Mouse (Mus musculus): ENCODE measurements around the gene Baiap2. TPM values are rescaled to one million over a fixed set of nuclear protein-coding genes. Genes with fewer than 3 reads are reported as not detected.
A peak's percentile ranks its signal among the peaks of the same experiment; 100 is the strongest.

Gene Baiap2
- polyA plus RNA-seq, 1 experiment from 2014 or later = 31.7 TPM

DNA sequence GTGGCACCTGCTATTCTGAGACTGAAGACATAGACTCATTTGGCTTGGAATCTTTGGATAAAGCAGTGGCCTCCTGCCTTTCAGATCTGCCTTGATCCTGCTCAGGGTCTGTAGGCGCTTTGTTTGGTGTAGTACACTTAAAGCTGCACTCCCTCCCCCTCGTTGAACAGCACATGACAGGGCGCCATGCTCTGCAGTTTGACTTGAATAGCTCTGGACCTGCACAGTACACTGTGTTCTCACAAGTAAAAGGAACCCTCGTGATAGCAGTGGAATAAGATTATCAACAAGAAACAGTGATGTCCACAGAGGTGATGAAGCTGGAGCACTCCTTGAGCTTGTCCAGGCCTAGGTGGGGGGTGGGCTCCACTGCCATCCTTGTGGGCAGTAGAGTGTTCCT lies 17.2 kb downstream of the Baiap2 start:
- H3K27ac ChIP-seq (ENCODE audit: low read length) = no peak overlapping the region
- H3K27me3 ChIP-seq (ENCODE audit: control insufficient read depth, insufficient read depth, low read depth, low read length) = no peaks in the 10 kb centered on the region
- 64% methylated on average over 4 of the region's 4 CpGs for WGBS
- ATAC-seq (ENCODE audit: low read depth) = no peak
- no peak overlapping the region for H3K4me2 ChIP-seq (ENCODE audit: low read depth, low read length)
- peaks cover 2% of the 10 kb centered on the region; the same call in 1 of the 2 replicates for H3K36me3 ChIP-seq (ENCODE audit: control insufficient read depth, insufficient read depth, low read length)
- H3K4me1 ChIP-seq (replicated peaks; ENCODE audit: control insufficient read depth, insufficient read depth, low read length) = peaks cover 22% of the 10 kb centered on the region
- H3K9me3 ChIP-seq (ENCODE audit: control insufficient read depth, low read length) = no peaks in the 10 kb centered on the region
- no peak overlapping the region for H3K9ac ChIP-seq (ENCODE audit: low read length)
- no peak overlapping the region for H3K4me3 ChIP-seq (ENCODE audit: low read length)

DNA sequence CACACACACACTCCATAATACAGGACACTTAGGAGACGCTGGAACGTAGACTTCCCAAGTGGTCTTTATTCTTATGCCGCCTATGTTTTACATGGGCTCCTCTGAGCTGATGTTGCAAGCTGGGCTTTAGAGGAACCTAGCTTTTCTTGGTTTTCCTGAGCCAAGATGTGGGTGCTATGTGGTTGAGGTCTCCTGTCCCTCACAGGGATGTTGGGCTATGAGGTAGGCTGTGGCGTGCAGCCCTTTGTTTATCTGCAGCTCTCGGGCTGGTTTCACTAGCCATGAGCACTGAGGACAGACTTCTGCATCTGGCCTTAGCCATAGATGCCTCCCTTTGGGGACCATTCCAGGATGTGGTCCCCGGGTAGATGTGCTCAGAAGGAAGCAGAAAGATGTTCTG lies 18.1 kb downstream of the Baiap2 start:
- Histone ChIP-seq H3K4me3 (ENCODE audit: low read length) (no peak overlapping the region), H3K27ac (ENCODE audit: low read length) (no peak overlapping the region), H3K4me1 (replicated peaks; ENCODE audit: control insufficient read depth, insufficient read depth, low read length) (peaks cover 13% of the 10 kb centered on the region), H3K36me3 (ENCODE audit: control insufficient read depth, insufficient read depth, low read length) (peaks cover 2% of the 10 kb centered on the region; the same call in 1 of the 2 replicates), H3K27me3 (ENCODE audit: control insufficient read depth, insufficient read depth, low read depth, low read length) (no peaks in the 10 kb centered on the region), H3K4me2 (ENCODE audit: low read depth, low read length) (no peak overlapping the region), H3K9me3 (ENCODE audit: control insufficient read depth, low read length) (no peaks in the 10 kb centered on the region), H3K9ac (ENCODE audit: low read length) (no peak overlapping the region)
- no peak for ATAC-seq (ENCODE audit: low read depth)
- WGBS = 84% methylated on average over 6 of the region's 6 CpGs

DNA sequence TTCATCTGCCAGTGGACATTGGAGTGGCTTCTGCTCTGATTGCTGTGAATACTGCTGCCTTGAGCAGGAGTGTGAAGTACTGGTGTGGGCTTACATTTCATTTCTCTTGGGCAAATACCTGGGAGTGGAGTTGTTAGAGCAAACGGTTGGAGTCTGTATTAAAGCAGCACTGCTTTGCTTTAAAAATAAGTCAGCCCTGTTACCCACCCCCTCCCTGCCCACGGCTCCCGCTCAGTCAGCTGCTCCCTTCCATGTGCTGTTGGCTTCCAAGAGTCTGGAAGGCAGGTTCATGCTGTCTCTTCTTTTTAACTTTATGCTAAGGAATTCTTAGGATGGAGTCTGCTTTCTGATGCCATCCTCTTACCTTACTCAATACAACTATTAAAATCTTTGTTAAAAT lies 18.9 kb downstream of the Baiap2 start:
- Histone ChIP-seq H3K27ac (ENCODE audit: low read length) (no peak overlapping the region), H3K4me1 (replicated peaks; ENCODE audit: control insufficient read depth, insufficient read depth, low read length) (peaks cover 4% of the 10 kb centered on the region), H3K27me3 (ENCODE audit: control insufficient read depth, insufficient read depth, low read depth, low read length) (no peaks in the 10 kb centered on the region), H3K4me2 (ENCODE audit: low read depth, low read length) (no peak overlapping the region), H3K9ac (ENCODE audit: low read length) (no peak overlapping the region), H3K4me3 (ENCODE audit: low read length) (no peak overlapping the region), H3K9me3 (ENCODE audit: control insufficient read depth, low read length) (no peaks in the 10 kb centered on the region), H3K36me3 (ENCODE audit: control insufficient read depth, insufficient read depth, low read length) (peaks cover 2% of the 10 kb centered on the region; the same call in 1 of the 2 replicates)
- ATAC-seq (ENCODE audit: low read depth) = no peak
- WGBS = 68% methylated on average over 3 of the region's 3 CpGs

DNA sequence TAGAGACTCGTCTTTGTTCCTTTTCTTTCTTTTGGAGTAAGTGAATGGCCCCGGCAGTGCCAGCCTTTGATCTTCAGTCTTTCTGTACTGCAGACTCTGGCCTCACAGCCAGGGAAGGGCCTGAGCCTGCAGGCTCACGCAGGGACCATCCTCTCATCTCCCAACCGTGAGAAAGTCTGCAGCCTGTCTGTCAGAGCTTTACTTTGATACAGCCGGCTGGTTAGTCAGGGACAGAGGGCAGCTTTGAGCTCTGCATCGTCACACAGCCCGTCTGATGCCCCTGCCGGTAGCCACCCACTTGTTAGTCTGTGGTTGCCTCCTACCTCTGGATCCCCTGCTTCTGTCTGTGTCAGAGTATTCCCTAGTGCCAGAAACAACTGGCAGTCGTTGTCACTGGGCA lies 22.5 kb downstream of the Baiap2 start:
- Histone ChIP-seq H3K9ac (ENCODE audit: low read length) (no peak overlapping the region), H3K4me1 (replicated peaks; ENCODE audit: control insufficient read depth, insufficient read depth, low read length) (no peaks in the 10 kb centered on the region), H3K4me3 (ENCODE audit: low read length) (no peak overlapping the region), H3K4me2 (ENCODE audit: low read depth, low read length) (no peak overlapping the region), H3K9me3 (ENCODE audit: control insufficient read depth, low read length) (no peaks in the 10 kb centered on the region), H3K36me3 (ENCODE audit: control insufficient read depth, insufficient read depth, low read length) (peaks cover 2% of the 10 kb centered on the region; the same call in 1 of the 2 replicates), H3K27me3 (ENCODE audit: control insufficient read depth, insufficient read depth, low read depth, low read length) (no peaks in the 10 kb centered on the region), H3K27ac (ENCODE audit: low read length) (no peak overlapping the region)
- ATAC-seq (ENCODE audit: low read depth) = no peak
- 42% methylated on average over 9 of the region's 9 CpGs for WGBS

DNA sequence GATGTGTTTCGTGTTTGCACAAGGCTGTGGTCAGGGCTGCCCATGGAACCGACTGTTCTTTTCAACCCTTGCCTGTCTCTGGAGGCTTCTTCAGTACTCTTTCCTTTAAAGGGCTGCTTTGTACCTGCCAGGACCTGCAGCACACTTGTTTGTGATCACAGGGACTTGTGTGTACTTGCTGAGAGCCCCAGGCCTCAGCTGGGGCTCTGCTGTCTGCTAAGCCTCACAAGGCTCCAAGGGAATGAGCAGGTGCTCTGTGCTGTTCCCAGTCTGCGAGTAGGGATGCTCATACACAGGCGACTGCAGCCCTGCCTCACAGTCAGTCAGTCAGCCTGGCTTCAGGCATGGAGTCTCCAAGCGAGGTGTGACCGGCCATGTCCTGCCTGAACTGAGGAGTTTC lies 23.7 kb downstream of the Baiap2 start:
- H3K9ac ChIP-seq (ENCODE audit: low read length) = no peak overlapping the region
- no peaks in the 10 kb centered on the region for H3K9me3 ChIP-seq (ENCODE audit: control insufficient read depth, low read length)
- H3K36me3 ChIP-seq (ENCODE audit: control insufficient read depth, insufficient read depth, low read length) = no peaks in the 10 kb centered on the region
- H3K4me3 ChIP-seq (ENCODE audit: low read length) = no peak overlapping the region
- ATAC-seq (ENCODE audit: low read depth) = no peak
- H3K4me1 ChIP-seq (replicated peaks; ENCODE audit: control insufficient read depth, insufficient read depth, low read length) = no peaks in the 10 kb centered on the region
- no peak overlapping the region for H3K27ac ChIP-seq (ENCODE audit: low read length)
- no peak overlapping the region for H3K4me2 ChIP-seq (ENCODE audit: low read depth, low read length)
- no peaks in the 10 kb centered on the region for H3K27me3 ChIP-seq (ENCODE audit: control insufficient read depth, insufficient read depth, low read depth, low read length)
- 81% methylated on average over 6 of the region's 6 CpGs for WGBS

DNA sequence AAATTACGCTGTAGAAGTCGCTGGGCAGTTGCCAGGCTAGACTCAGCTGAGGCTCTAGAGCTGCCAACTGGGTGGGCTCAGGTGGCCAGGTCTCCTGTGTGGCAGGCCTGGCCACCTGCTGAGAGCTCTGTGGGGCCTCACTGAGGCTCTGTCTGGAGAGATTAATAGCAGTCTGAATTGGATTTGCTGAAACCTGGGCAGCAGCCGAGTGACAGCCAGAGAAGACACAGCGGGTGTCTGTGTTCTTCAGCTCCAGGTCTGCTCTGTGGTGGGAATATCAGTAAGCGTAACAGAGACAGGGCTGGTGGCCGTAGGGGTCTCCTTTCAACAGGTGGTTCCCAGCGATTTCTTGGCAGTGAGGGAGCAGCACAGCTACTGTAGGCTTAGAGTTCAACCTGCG lies 24.8 kb downstream of the Baiap2 start:
- Histone ChIP-seq H3K4me1 (replicated peaks; ENCODE audit: control insufficient read depth, insufficient read depth, low read length) (no peaks in the 10 kb centered on the region), H3K9me3 (ENCODE audit: control insufficient read depth, low read length) (no peaks in the 10 kb centered on the region), H3K4me2 (ENCODE audit: low read depth, low read length) (no peak overlapping the region), H3K27ac (ENCODE audit: low read length) (no peak overlapping the region), H3K27me3 (ENCODE audit: control insufficient read depth, insufficient read depth, low read depth, low read length) (no peaks in the 10 kb centered on the region), H3K9ac (ENCODE audit: low read length) (no peak overlapping the region), H3K4me3 (ENCODE audit: low read length) (no peak overlapping the region), H3K36me3 (ENCODE audit: control insufficient read depth, insufficient read depth, low read length) (no peaks in the 10 kb centered on the region)
- no peak for ATAC-seq (ENCODE audit: low read depth)
- WGBS = 82% methylated on average over 8 of the region's 8 CpGs

DNA sequence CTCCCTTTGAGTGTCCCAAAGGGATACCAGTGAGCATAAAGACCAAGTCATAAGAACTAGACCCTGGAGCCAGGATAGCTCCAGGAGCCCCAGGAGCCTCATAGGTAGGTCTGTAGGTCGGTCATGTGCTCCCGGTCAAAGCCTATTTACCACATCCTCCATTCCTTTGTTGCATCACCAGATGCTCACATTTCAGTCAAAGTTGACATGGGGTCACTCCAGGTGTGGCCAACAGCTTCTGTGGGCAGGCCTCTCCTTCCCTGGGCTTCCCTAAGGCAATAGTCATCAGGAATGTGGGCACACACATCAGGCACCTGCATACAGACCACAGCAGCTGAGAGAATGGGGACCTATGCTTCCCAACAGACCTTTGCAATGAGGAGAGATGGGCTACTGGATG lies 25.3 kb downstream of the Baiap2 start:
- H3K4me2 ChIP-seq (ENCODE audit: low read depth, low read length) = no peak overlapping the region
- ATAC-seq (ENCODE audit: low read depth) = no peak
- WGBS = 83% methylated on average over 2 of the region's 2 CpGs

DNA sequence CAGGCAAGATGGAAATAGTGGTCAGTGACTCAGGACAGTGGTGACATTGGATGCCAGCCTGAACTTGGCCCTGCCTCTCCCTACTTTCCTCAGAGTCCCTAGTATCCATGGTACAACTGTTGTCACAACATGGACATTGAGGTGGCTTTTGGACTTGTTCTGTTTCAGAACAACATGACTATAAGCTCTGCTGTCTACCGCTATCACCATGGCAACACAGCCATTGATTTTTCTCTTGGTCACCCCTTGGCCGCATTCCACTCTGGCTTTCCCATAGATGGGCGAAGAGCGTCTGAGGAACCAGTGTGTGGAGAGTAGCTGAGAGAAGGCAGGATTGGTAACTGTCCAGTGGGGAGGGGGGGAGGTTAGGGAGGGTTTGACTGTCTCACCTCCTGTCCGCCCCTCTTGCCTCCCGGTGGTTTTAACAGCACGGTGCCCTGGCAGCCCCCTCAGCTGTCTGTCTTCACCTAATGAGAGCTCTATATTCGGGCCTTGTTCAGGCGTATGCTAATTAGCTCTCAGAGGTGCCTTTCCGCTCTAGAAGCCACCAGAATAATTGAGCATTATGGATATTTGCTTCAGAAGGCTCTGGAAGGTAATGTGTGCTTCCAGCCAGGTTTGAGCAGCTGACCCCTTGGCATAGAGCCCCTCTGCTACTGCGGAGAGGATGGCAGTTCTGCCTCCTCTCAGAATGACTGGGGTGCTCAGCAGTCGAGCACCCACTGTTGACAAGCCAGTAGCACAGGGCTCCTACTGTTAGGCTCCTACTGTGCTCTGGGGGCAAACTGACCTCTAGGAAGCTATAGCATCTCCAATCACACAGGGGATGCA lies 27.7 kb downstream of the Baiap2 start:
- H3K27me3 ChIP-seq (ENCODE audit: control insufficient read depth, insufficient read depth, low read depth, low read length) = no peaks in the 10 kb centered on the region
- WGBS = 66% methylated on average over 12 of the region's 12 CpGs
- no peak overlapping the region for H3K4me2 ChIP-seq (ENCODE audit: low read depth, low read length)
- peaks cover 6% of the 10 kb centered on the region; the same call in 1 of the 2 replicates for H3K4me1 ChIP-seq (replicated peaks; ENCODE audit: control insufficient read depth, insufficient read depth, low read length)
- no peak overlapping the region for H3K9ac ChIP-seq (ENCODE audit: low read length)
- no peak overlapping the region for H3K27ac ChIP-seq (ENCODE audit: low read length)
- H3K9me3 ChIP-seq (ENCODE audit: control insufficient read depth, low read length) = no peaks in the 10 kb centered on the region
- no peak overlapping the region for H3K4me3 ChIP-seq (ENCODE audit: low read length)
- no peak for ATAC-seq (ENCODE audit: low read depth)
- H3K36me3 ChIP-seq (ENCODE audit: control insufficient read depth, insufficient read depth, low read length) = 0 out of 2 replicates have a peak, but pooled peaks cover 3% of the 10 kb centered on the region

More for the DNA sequence above, 25.3 kb downstream of the Baiap2 start:
- H3K4me3 ChIP-seq (ENCODE audit: low read length) = no peak overlapping the region
- H3K36me3 ChIP-seq (ENCODE audit: control insufficient read depth, insufficient read depth, low read length) = no peaks in the 10 kb centered on the region
- no peaks in the 10 kb centered on the region for H3K4me1 ChIP-seq (replicated peaks; ENCODE audit: control insufficient read depth, insufficient read depth, low read length)
- no peak overlapping the region for H3K9ac ChIP-seq (ENCODE audit: low read length)
- H3K27me3 ChIP-seq (ENCODE audit: control insufficient read depth, insufficient read depth, low read depth, low read length) = no peaks in the 10 kb centered on the region
- no peaks in the 10 kb centered on the region for H3K9me3 ChIP-seq (ENCODE audit: control insufficient read depth, low read length)
- H3K27ac ChIP-seq (ENCODE audit: low read length) = no peak overlapping the region

DNA sequence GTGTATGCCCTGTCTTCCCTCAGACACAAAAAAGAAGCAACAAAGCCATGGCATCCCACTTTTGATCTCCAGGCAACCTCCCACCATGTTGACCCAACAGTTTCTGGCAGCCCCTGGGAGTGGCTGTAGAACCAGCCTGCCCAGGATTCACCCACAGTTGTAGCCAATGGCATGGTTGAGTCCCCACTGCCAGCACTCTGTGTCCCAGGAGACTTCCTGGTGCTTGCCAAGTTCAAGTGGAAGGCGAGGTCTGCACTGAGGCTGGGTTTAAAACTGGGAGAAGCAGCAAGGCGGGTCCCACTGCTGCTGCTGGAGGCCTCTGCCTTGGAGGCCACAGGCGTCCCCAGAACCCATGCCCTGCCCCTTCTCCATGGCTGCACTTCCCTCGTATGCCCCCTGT lies 31.2 kb downstream of the Baiap2 start:
- WGBS = 64% methylated on average over 4 of the region's 4 CpGs
- peak overlapping the region; percentile 78 for H3K27ac ChIP-seq (ENCODE audit: low read length)
- peak; percentile 81 for ATAC-seq (ENCODE audit: low read depth)

More for the DNA sequence above, 31.2 kb downstream of the Baiap2 start:
- Histone ChIP-seq H3K4me3 (ENCODE audit: low read length) (no peak overlapping the region), H3K9me3 (ENCODE audit: control insufficient read depth, low read length) (no peaks in the 10 kb centered on the region), H3K4me1 (replicated peaks; ENCODE audit: control insufficient read depth, insufficient read depth, low read length) (peaks cover 15% of the 10 kb centered on the region), H3K27me3 (ENCODE audit: control insufficient read depth, insufficient read depth, low read depth, low read length) (no peaks in the 10 kb centered on the region), H3K9ac (ENCODE audit: low read length) (no peak overlapping the region), H3K4me2 (ENCODE audit: low read depth, low read length) (no peak overlapping the region), H3K36me3 (ENCODE audit: control insufficient read depth, insufficient read depth, low read length) (0 out of 2 replicates have a peak, but pooled peaks cover 3% of the 10 kb centered on the region)

All from lung, embryonic 16.5 days (tissue).